Mouse (Mus musculus): ENCODE data around the gene Dync2li1. TPM values are rescaled to one million over a fixed set of nuclear protein-coding genes. Genes with fewer than 3 reads are reported as not detected.

The Dync2li1 gene
- 37.1 and 39.9 TPM in 2 replicates for polyA plus RNA-seq (2014; fragmentation: Nextera tagmentation; extraction: Ambion mirVana)

- Histone ChIP-seq H3K4me2 (replicated peaks; ENCODE audit: low read depth, low read length) (peak within 1 kb of the TSS; percentile 60), H3K4me3 (ENCODE audit: low read depth, low read length) (peak within 1 kb of the TSS; percentile 52), H3K4me1 (ENCODE audit: control insufficient read depth, insufficient read depth, low read length) (0 out of 2 replicates have a peak, but pooled peaks cover 3% of the 10 kb centered on the region), H3K27ac (ENCODE audit: low read length) (no peak within 1 kb of the TSS; the same call in 1 of the 2 replicates), H3K27me3 (ENCODE audit: control insufficient read depth, insufficient read depth, low read length) (no peaks in the 10 kb centered on the region), H3K36me3 (ENCODE audit: control insufficient read depth, insufficient read depth, low read length) (no peaks in the 10 kb centered on the region), H3K9me3 (ENCODE audit: control insufficient read depth, low read depth, low read length) (no peaks in the 10 kb centered on the region), H3K9ac (replicated peaks; ENCODE audit: low read depth, low read length) (peak within 1 kb of the TSS; percentile 26; the same call in 1 of the 2 replicates)
- WGBS, result 0% methylated on average over 25 of the region's 25 CpGs
- peak; percentile 94 for ATAC-seq (ENCODE audit: insufficient number of reproducible peaks, insufficient read depth, low FRiP score, low read depth)
Observed at GRCm38 (mm10) chr17:84626276-84626856, at the start of gene Dync2li1. Gene Dync2li1, plus strand, starts transcription at chr17:84626496.

- H3K27me3 ChIP-seq (ENCODE audit: control insufficient read depth, insufficient read depth, low read length), result no peaks in the 10 kb centered on the region
- ATAC-seq (ENCODE audit: insufficient number of reproducible peaks, insufficient read depth, low FRiP score, low read depth), result no peak
- H3K4me2 ChIP-seq (replicated peaks; ENCODE audit: low read depth, low read length), result no peak overlapping the region
- H3K9me3 ChIP-seq (ENCODE audit: control insufficient read depth, low read depth, low read length), result no peaks in the 10 kb centered on the region
- 0 out of 2 replicates have a peak, but pooled peaks cover 5% of the 10 kb centered on the region for H3K4me1 ChIP-seq (ENCODE audit: control insufficient read depth, insufficient read depth, low read length)
- 73% methylated on average over 16 of the region's 16 CpGs for WGBS
- H3K9ac ChIP-seq (replicated peaks; ENCODE audit: low read depth, low read length), result no peak overlapping the region
- H3K27ac ChIP-seq (ENCODE audit: low read length), result no peak overlapping the region
- no peak overlapping the region for H3K4me3 ChIP-seq (ENCODE audit: low read depth, low read length)
- H3K36me3 ChIP-seq (ENCODE audit: control insufficient read depth, insufficient read depth, low read length), result peaks cover 5% of the 10 kb centered on the region; the same call in 1 of the 2 replicates
Observed at GRCm38 (mm10) chr17:84576621-84577293, 49.5 kb upstream of the Dync2li1 start.

- no peak overlapping the region for H3K4me2 ChIP-seq (replicated peaks; ENCODE audit: low read depth, low read length)
- no peaks in the 10 kb centered on the region for H3K4me1 ChIP-seq (ENCODE audit: control insufficient read depth, insufficient read depth, low read length)
- WGBS, result 74% methylated on average over 8 of the region's 8 CpGs
- H3K27me3 ChIP-seq (ENCODE audit: control insufficient read depth, insufficient read depth, low read length), result no peaks in the 10 kb centered on the region
- no peaks in the 10 kb centered on the region for H3K9me3 ChIP-seq (ENCODE audit: control insufficient read depth, low read depth, low read length)
- no peak for ATAC-seq (ENCODE audit: insufficient number of reproducible peaks, insufficient read depth, low FRiP score, low read depth)
- no peak overlapping the region for H3K9ac ChIP-seq (replicated peaks; ENCODE audit: low read depth, low read length)
- peaks cover 8% of the 10 kb centered on the region for H3K36me3 ChIP-seq (ENCODE audit: control insufficient read depth, insufficient read depth, low read length)
- no peak overlapping the region for H3K27ac ChIP-seq (ENCODE audit: low read length)
- no peak overlapping the region for H3K4me3 ChIP-seq (ENCODE audit: low read depth, low read length)
Observed at GRCm38 (mm10) chr17:84579249-84579648, 47.0 kb upstream of the Dync2li1 start.

GRCm38 (mm10) chr17:84579817-84580216 lies 46.5 kb upstream of the Dync2li1 start:
- Histone ChIP-seq H3K4me1 (ENCODE audit: control insufficient read depth, insufficient read depth, low read length) (no peaks in the 10 kb centered on the region), H3K4me2 (replicated peaks; ENCODE audit: low read depth, low read length) (no peak overlapping the region), H3K36me3 (ENCODE audit: control insufficient read depth, insufficient read depth, low read length) (peaks cover 14% of the 10 kb centered on the region), H3K4me3 (ENCODE audit: low read depth, low read length) (no peak overlapping the region), H3K9me3 (ENCODE audit: control insufficient read depth, low read depth, low read length) (no peaks in the 10 kb centered on the region), H3K27ac (ENCODE audit: low read length) (no peak overlapping the region), H3K9ac (replicated peaks; ENCODE audit: low read depth, low read length) (no peak overlapping the region), H3K27me3 (ENCODE audit: control insufficient read depth, insufficient read depth, low read length) (no peaks in the 10 kb centered on the region)
- WGBS, result 85% methylated on average over 10 of the region's 10 CpGs
- ATAC-seq (ENCODE audit: insufficient number of reproducible peaks, insufficient read depth, low FRiP score, low read depth), result no peak

- Histone ChIP-seq H3K27me3 (ENCODE audit: control insufficient read depth, insufficient read depth, low read length) (no peaks in the 10 kb centered on the region), H3K27ac (ENCODE audit: low read length) (0 out of 2 replicates have a peak overlapping the region, but pooled peaks have one; percentile 52), H3K4me1 (ENCODE audit: control insufficient read depth, insufficient read depth, low read length) (no peaks in the 10 kb centered on the region), H3K9ac (replicated peaks; ENCODE audit: low read depth, low read length) (no peak overlapping the region), H3K36me3 (ENCODE audit: control insufficient read depth, insufficient read depth, low read length) (peaks cover 14% of the 10 kb centered on the region), H3K9me3 (ENCODE audit: control insufficient read depth, low read depth, low read length) (no peaks in the 10 kb centered on the region), H3K4me3 (ENCODE audit: low read depth, low read length) (no peak overlapping the region), H3K4me2 (replicated peaks; ENCODE audit: low read depth, low read length) (no peak overlapping the region)
- ATAC-seq (ENCODE audit: insufficient number of reproducible peaks, insufficient read depth, low FRiP score, low read depth), result no peak
- 54% methylated on average over 8 of the region's 8 CpGs for WGBS
Observed at GRCm38 (mm10) chr17:84580821-84581220, 45.5 kb upstream of the Dync2li1 start.

GRCm38 (mm10) chr17:84581740-84582414 lies 44.4 kb upstream of the Dync2li1 start:
- Histone ChIP-seq H3K9ac (replicated peaks; ENCODE audit: low read depth, low read length) (no peak overlapping the region), H3K9me3 (ENCODE audit: control insufficient read depth, low read depth, low read length) (no peaks in the 10 kb centered on the region), H3K4me1 (ENCODE audit: control insufficient read depth, insufficient read depth, low read length) (no peaks in the 10 kb centered on the region), H3K27me3 (ENCODE audit: control insufficient read depth, insufficient read depth, low read length) (no peaks in the 10 kb centered on the region), H3K4me3 (ENCODE audit: low read depth, low read length) (no peak overlapping the region), H3K4me2 (replicated peaks; ENCODE audit: low read depth, low read length) (no peak overlapping the region), H3K36me3 (ENCODE audit: control insufficient read depth, insufficient read depth, low read length) (peaks cover 18% of the 10 kb centered on the region), H3K27ac (ENCODE audit: low read length) (peak overlapping the region; percentile 11; the same call in 1 of the 2 replicates)
- 67% methylated on average over 8 of the region's 8 CpGs for WGBS
- ATAC-seq (ENCODE audit: insufficient number of reproducible peaks, insufficient read depth, low FRiP score, low read depth), result no peak

- WGBS, result 82% methylated on average over 9 of the region's 9 CpGs
- H3K4me1 ChIP-seq (ENCODE audit: control insufficient read depth, insufficient read depth, low read length), result no peaks in the 10 kb centered on the region
- peaks cover 21% of the 10 kb centered on the region for H3K36me3 ChIP-seq (ENCODE audit: control insufficient read depth, insufficient read depth, low read length)
- H3K4me3 ChIP-seq (ENCODE audit: low read depth, low read length), result no peak overlapping the region
- ATAC-seq (ENCODE audit: insufficient number of reproducible peaks, insufficient read depth, low FRiP score, low read depth), result no peak
- no peaks in the 10 kb centered on the region for H3K27me3 ChIP-seq (ENCODE audit: control insufficient read depth, insufficient read depth, low read length)
- H3K9me3 ChIP-seq (ENCODE audit: control insufficient read depth, low read depth, low read length), result no peaks in the 10 kb centered on the region
- H3K9ac ChIP-seq (replicated peaks; ENCODE audit: low read depth, low read length), result no peak overlapping the region
- no peak overlapping the region for H3K4me2 ChIP-seq (replicated peaks; ENCODE audit: low read depth, low read length)
- H3K27ac ChIP-seq (ENCODE audit: low read length), result no peak overlapping the region
Observed at GRCm38 (mm10) chr17:84584107-84584506, 42.2 kb upstream of the Dync2li1 start.

GRCm38 (mm10) chr17:84585104-84585503 lies 41.2 kb upstream of the Dync2li1 start:
- no peaks in the 10 kb centered on the region for H3K27me3 ChIP-seq (ENCODE audit: control insufficient read depth, insufficient read depth, low read length)
- no peaks in the 10 kb centered on the region for H3K9me3 ChIP-seq (ENCODE audit: control insufficient read depth, low read depth, low read length)
- peaks cover 26% of the 10 kb centered on the region for H3K36me3 ChIP-seq (ENCODE audit: control insufficient read depth, insufficient read depth, low read length)
- peak; percentile 37; the same call in 1 of the 2 replicates for ATAC-seq (ENCODE audit: insufficient number of reproducible peaks, insufficient read depth, low FRiP score, low read depth)
- H3K9ac ChIP-seq (replicated peaks; ENCODE audit: low read depth, low read length), result no peak overlapping the region
- no peak overlapping the region for H3K4me2 ChIP-seq (replicated peaks; ENCODE audit: low read depth, low read length)
- no peak overlapping the region for H3K4me3 ChIP-seq (ENCODE audit: low read depth, low read length)
- H3K4me1 ChIP-seq (ENCODE audit: control insufficient read depth, insufficient read depth, low read length), result no peaks in the 10 kb centered on the region
- WGBS, result 67% methylated on average over 8 of the region's 8 CpGs
- H3K27ac ChIP-seq (ENCODE audit: low read length), result no peak overlapping the region

Measured in stomach, embryonic 14.5 days (tissue).